Mouse (Mus musculus) stomach, embryonic 15.5 days (tissue): ENCODE data around the gene Gucy2g. TPM values are rescaled to one million over a fixed set of nuclear protein-coding genes. Genes with fewer than 3 reads are reported as not detected.

Experiments
- ATAC-seq: fragments of 200-750 bp; cut with Nextera tagmentation; 2 replicates; pipeline ENCODE4 v1.8.0; 2017; ENCODE audit warnings: low read depth, moderate number of reproducible peaks, moderate TSS enrichment; ENCODE audit not compliant: insufficient read depth, low FRiP score
- H3K27ac ChIP-seq: fragments of 300-500 bp; sonication (generic); 2 replicates; pipeline ENCODE4 v1.5.1; 2015; ENCODE audit warnings: mild to moderate bottlenecking, inconsistent platforms
- H3K27me3 ChIP-seq: fragments of 300-500 bp; sonication (generic); replicated peaks from 2 replicates; pipeline ENCODE4 v1.6.1; 2015; ENCODE audit warnings: inconsistent platforms
- H3K36me3 ChIP-seq: fragments of 300-500 bp; sonication (generic); 2 replicates; pipeline ENCODE4 v1.6.1; 2015; ENCODE audit warnings: inconsistent platforms
- H3K4me1 ChIP-seq: fragments of 300-500 bp; sonication (generic); 2 replicates; pipeline ENCODE4 v1.6.1; 2015; ENCODE audit warnings: inconsistent platforms
- H3K4me2 ChIP-seq: fragments of 300-500 bp; sonication (generic); 2 replicates; pipeline ENCODE4 v1.6.1; 2015; ENCODE audit warnings: mild to moderate bottlenecking, inconsistent platforms
- H3K4me3 ChIP-seq: fragments of 300-500 bp; sonication (generic); replicated peaks from 2 replicates; pipeline ENCODE4 v1.5.1; 2015; ENCODE audit warnings: inconsistent platforms
- H3K9ac ChIP-seq: fragments of 300-500 bp; sonication (generic); 2 replicates; pipeline ENCODE4 v1.6.1; 2015; ENCODE audit warnings: inconsistent platforms
- H3K9me3 ChIP-seq: fragments of 300-500 bp; sonication (generic); 2 replicates; pipeline ENCODE4 v1.6.1; 2016; ENCODE audit warnings: inconsistent platforms
- WGBS: fragments of 180-500 bp; shearing (Covaris S2); methylation state at CpG from one replicate; pipeline ENCODE4 v1.1.7; 2015; 5-methylcytosine and 5-hydroxymethylcytosine counted together
- polyA plus RNA-seq: library from polyadenylated mRNA; unstranded; fragments of >200 nt; fragmentation: Nextera tagmentation; extraction: Ambion mirVana; gene quantifications from 2 replicates; pipeline ENCODE4 v1.2.1, GENCODE M21; 2015

The Gucy2g gene
- polyA plus RNA-seq, 1 experiment from 2014 or later: 0.05 TPM

- WGBS: 79% methylated on average over 5 of the region's 5 CpGs
- H3K9ac ChIP-seq: no peak overlapping the region
- ATAC-seq: no peak
- H3K4me1 ChIP-seq: 0 out of 2 replicates have a peak, but pooled peaks cover 3% of the 10 kb centered on the region
- H3K4me2 ChIP-seq: no peak overlapping the region
- no peak overlapping the region for H3K27ac ChIP-seq
- no peaks in the 10 kb centered on the region for H3K9me3 ChIP-seq
- no peak overlapping the region for H3K4me3 ChIP-seq
- no peaks in the 10 kb centered on the region for H3K36me3 ChIP-seq
- H3K27me3 ChIP-seq: no peaks in the 10 kb centered on the region
Measured at GRCm38 (mm10) chr19:55247563-55247962, 6.5 kb upstream of the Gucy2g start.

GRCm38 (mm10) chr19:55244791-55245231 lies 3.8 kb upstream of the Gucy2g start:
- no peak overlapping the region for H3K4me3 ChIP-seq
- peak overlapping the region; percentile 40; the same call in 1 of the 2 replicates for H3K27ac ChIP-seq
- no peaks in the 10 kb centered on the region for H3K9me3 ChIP-seq
- no peak overlapping the region for H3K9ac ChIP-seq
- WGBS: 21% methylated on average over 7 of the region's 7 CpGs
- H3K27me3 ChIP-seq: no peaks in the 10 kb centered on the region
- H3K36me3 ChIP-seq: no peaks in the 10 kb centered on the region
- peak; percentile 79 for ATAC-seq
- no peak overlapping the region for H3K4me2 ChIP-seq
- 0 out of 2 replicates have a peak, but pooled peaks cover 3% of the 10 kb centered on the region for H3K4me1 ChIP-seq

GRCm38 (mm10) chr19:55239766-55240426 lies 1.1 kb downstream of the Gucy2g start:
- no peak overlapping the region for H3K4me3 ChIP-seq
- 51% methylated on average over 6 of the region's 6 CpGs for WGBS

GRCm38 (mm10) chr19:55236564-55236963 lies 4.5 kb downstream of the Gucy2g start:
- no peak overlapping the region for H3K27ac ChIP-seq
- WGBS: 86% methylated on average over 5 of the region's 5 CpGs
- H3K4me1 ChIP-seq: no peaks in the 10 kb centered on the region
- no peaks in the 10 kb centered on the region for H3K27me3 ChIP-seq
- H3K9ac ChIP-seq: no peak overlapping the region
- H3K36me3 ChIP-seq: no peaks in the 10 kb centered on the region
- no peak overlapping the region for H3K4me2 ChIP-seq
- ATAC-seq: no peak
- no peaks in the 10 kb centered on the region for H3K9me3 ChIP-seq
- no peak overlapping the region for H3K4me3 ChIP-seq

More at GRCm38 (mm10) chr19:55239766-55240426, 1.1 kb downstream of the Gucy2g start:
- no peaks in the 10 kb centered on the region for H3K27me3 ChIP-seq
- H3K36me3 ChIP-seq: no peaks in the 10 kb centered on the region
- no peak overlapping the region for H3K9ac ChIP-seq
- no peak for ATAC-seq
- no peak overlapping the region for H3K4me2 ChIP-seq
- no peak overlapping the region for H3K27ac ChIP-seq
- no peaks in the 10 kb centered on the region for H3K9me3 ChIP-seq
- H3K4me1 ChIP-seq: 0 out of 2 replicates have a peak, but pooled peaks cover 3% of the 10 kb centered on the region

- 19% methylated on average over 2 of the region's 2 CpGs for WGBS
- no peak for ATAC-seq
- no peaks in the 10 kb centered on the region for H3K27me3 ChIP-seq
- H3K4me1 ChIP-seq: no peaks in the 10 kb centered on the region
- H3K9ac ChIP-seq: no peak overlapping the region
- H3K27ac ChIP-seq: no peak overlapping the region
- H3K36me3 ChIP-seq: no peaks in the 10 kb centered on the region
- no peaks in the 10 kb centered on the region for H3K9me3 ChIP-seq
- no peak overlapping the region for H3K4me2 ChIP-seq
- no peak overlapping the region for H3K4me3 ChIP-seq
Measured at GRCm38 (mm10) chr19:55236026-55236425, 5.0 kb downstream of the Gucy2g start.

- Histone ChIP-seq H3K4me3 (no peak overlapping the region), H3K4me2 (no peak overlapping the region), H3K9me3 (no peaks in the 10 kb centered on the region), H3K27me3 (no peaks in the 10 kb centered on the region), H3K4me1 (no peaks in the 10 kb centered on the region), H3K27ac (0 out of 2 replicates have a peak overlapping the region, but pooled peaks have one; percentile 11), H3K9ac (no peak overlapping the region), H3K36me3 (no peaks in the 10 kb centered on the region)
- ATAC-seq: peak; percentile 51
- WGBS: 44% methylated on average over 8 of the region's 8 CpGs
Measured at GRCm38 (mm10) chr19:55232136-55232535, 8.9 kb downstream of the Gucy2g start.

- Histone ChIP-seq H3K27ac (no peak overlapping the region), H3K4me2 (no peak overlapping the region), H3K27me3 (no peaks in the 10 kb centered on the region), H3K4me1 (no peaks in the 10 kb centered on the region), H3K4me3 (no peak overlapping the region), H3K9me3 (no peaks in the 10 kb centered on the region), H3K9ac (no peak overlapping the region), H3K36me3 (no peaks in the 10 kb centered on the region)
- no peak for ATAC-seq
- 69% methylated on average over 10 of the region's 10 CpGs for WGBS
Measured at GRCm38 (mm10) chr19:55231081-55231480, 10.0 kb downstream of the Gucy2g start.

GRCm38 (mm10) chr19:55227135-55227534 lies 13.9 kb downstream of the Gucy2g start:
- H3K4me1 ChIP-seq: no peaks in the 10 kb centered on the region
- no peak overlapping the region for H3K27ac ChIP-seq
- no peaks in the 10 kb centered on the region for H3K9me3 ChIP-seq
- no peaks in the 10 kb centered on the region for H3K27me3 ChIP-seq
- no peaks in the 10 kb centered on the region for H3K36me3 ChIP-seq
- no peak overlapping the region for H3K9ac ChIP-seq
- 73% methylated on average over 7 of the region's 7 CpGs for WGBS
- H3K4me3 ChIP-seq: no peak overlapping the region
- ATAC-seq: no peak
- no peak overlapping the region for H3K4me2 ChIP-seq

GRCm38 (mm10) chr19:55226621-55227020 lies 14.4 kb downstream of the Gucy2g start:
- WGBS: 74% methylated on average over 5 of the region's 5 CpGs
- Histone ChIP-seq H3K9me3 (no peaks in the 10 kb centered on the region), H3K36me3 (no peaks in the 10 kb centered on the region), H3K27ac (no peak overlapping the region), H3K4me3 (no peak overlapping the region), H3K27me3 (no peaks in the 10 kb centered on the region), H3K9ac (no peak overlapping the region), H3K4me2 (no peak overlapping the region), H3K4me1 (no peaks in the 10 kb centered on the region)
- no peak for ATAC-seq

- WGBS: 86% methylated on average over 9 of the region's 9 CpGs
- no peak overlapping the region for H3K4me3 ChIP-seq
- H3K4me2 ChIP-seq: no peak overlapping the region
- no peak overlapping the region for H3K27ac ChIP-seq
- H3K36me3 ChIP-seq: no peaks in the 10 kb centered on the region
- no peaks in the 10 kb centered on the region for H3K9me3 ChIP-seq
- H3K9ac ChIP-seq: no peak overlapping the region
- H3K27me3 ChIP-seq: no peaks in the 10 kb centered on the region
- H3K4me1 ChIP-seq: peaks cover 10% of the 10 kb centered on the region; the same call in 1 of the 2 replicates
- no peak for ATAC-seq
Measured at GRCm38 (mm10) chr19:55222268-55222667, 18.8 kb downstream of the Gucy2g start.

GRCm38 (mm10) chr19:55221208-55221607 lies 19.8 kb downstream of the Gucy2g start:
- Histone ChIP-seq H3K9me3 (no peaks in the 10 kb centered on the region), H3K27ac (no peak overlapping the region), H3K27me3 (no peaks in the 10 kb centered on the region), H3K9ac (no peak overlapping the region), H3K4me2 (no peak overlapping the region), H3K36me3 (no peaks in the 10 kb centered on the region), H3K4me3 (no peak overlapping the region), H3K4me1 (peaks cover 10% of the 10 kb centered on the region; the same call in 1 of the 2 replicates)
- no peak for ATAC-seq
- WGBS: 77% methylated on average over 6 of the region's 6 CpGs

- 63% methylated on average over 8 of the region's 8 CpGs for WGBS
- Histone ChIP-seq H3K4me1 (peaks cover 12% of the 10 kb centered on the region; the same call in 1 of the 2 replicates), H3K9ac (no peak overlapping the region), H3K36me3 (no peaks in the 10 kb centered on the region), H3K4me2 (peak overlapping the region; percentile 58), H3K27ac (peak overlapping the region; percentile 60), H3K4me3 (no peak overlapping the region), H3K9me3 (no peaks in the 10 kb centered on the region), H3K27me3 (no peaks in the 10 kb centered on the region)
- no peak for ATAC-seq
Measured at GRCm38 (mm10) chr19:55219359-55219758, 21.7 kb downstream of the Gucy2g start.
